Mouse (Mus musculus): Measurements from ENCODE around the gene Peg3.

Gene Peg3

DNA sequence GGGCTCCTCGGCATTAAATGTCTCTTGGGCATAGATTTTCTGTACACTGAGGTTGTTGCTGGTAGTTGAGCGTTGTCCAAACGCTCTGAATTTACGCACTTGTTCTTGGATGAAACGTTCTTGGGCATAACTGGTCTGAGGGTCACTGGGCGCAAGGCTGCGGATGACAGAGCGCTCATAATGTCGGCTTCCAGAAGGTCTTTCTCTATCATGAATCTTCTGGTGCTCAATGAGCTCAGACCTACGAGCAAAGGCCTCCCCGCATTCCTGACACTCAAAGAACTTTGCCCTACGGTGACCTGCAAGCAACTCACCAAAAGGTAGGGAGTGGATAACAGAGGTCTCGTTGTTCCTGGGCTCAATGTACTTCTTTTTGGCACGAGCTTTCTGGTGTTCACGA is 20.8 kb downstream of the Peg3 start:
- peak; percentile 16 for DNase-seq (ENCODE audit: low spot score)

DNA sequence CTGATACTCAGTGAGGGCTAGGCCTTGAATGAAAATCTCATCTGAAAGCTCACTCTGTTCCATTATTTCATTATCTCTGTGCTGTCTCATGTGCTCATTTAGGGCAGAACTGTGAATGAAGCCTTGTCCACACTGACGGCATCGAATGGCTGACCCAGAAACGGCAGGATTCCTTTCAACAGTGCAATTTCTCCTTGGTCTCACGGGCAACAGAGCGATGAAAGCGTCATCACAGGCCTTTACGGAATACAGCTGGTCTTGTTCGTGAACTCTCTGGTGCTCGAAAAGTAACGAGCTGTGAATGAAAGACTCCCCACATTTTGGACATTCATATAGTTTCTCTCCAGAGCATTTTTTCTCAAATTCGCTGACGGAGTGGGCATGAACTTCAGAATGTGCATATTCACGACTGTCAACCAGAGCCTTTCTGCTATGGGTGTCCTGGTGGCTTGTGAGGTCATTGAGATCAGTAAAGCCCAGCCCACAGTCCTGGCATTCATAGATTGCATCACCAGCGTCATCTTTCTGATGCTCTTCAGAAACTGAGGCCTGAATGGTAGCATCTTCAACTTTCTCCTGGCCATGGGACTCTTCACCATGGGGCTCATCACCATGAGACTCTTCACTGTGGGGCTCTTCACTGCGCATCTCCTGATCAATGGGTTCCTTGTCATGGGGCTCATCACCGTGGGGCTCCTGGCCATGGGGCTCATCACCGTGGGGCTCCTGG is 21.6 kb downstream of the Peg3 start:
- DNase-seq (ENCODE audit: low spot score) = peak; percentile 23

DNA sequence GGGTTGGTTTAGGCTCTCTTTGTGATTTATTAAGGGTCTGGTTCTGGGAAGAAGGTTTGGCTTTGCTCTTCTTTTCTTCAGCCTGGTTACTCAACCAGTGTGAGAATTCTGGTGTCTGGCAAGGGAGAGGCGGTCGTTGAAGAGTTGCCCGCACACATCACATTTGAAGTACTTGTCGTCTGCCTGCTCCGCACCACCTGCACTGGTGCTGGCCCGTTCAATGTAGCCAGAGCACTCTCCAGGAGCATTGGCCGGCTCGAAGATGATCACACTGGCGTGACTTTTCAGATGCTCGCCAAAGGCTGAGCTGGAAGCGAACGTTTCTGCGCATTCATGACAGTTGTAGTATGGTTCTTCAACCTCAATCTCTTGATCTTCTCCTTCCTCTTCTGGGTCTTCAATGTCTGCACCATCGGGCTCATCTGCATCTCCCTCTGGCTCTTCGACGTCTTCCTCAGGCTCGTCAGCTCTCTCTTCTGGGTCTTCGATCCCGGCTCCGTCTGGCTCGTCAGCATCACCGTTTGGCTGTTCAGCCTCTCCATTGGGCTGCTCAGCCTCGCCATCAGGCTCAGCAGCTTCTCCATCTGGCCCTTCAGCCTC is 22.7 kb downstream of the Peg3 start:
- peak; percentile 35 for DNase-seq (ENCODE audit: low spot score)

DNA sequence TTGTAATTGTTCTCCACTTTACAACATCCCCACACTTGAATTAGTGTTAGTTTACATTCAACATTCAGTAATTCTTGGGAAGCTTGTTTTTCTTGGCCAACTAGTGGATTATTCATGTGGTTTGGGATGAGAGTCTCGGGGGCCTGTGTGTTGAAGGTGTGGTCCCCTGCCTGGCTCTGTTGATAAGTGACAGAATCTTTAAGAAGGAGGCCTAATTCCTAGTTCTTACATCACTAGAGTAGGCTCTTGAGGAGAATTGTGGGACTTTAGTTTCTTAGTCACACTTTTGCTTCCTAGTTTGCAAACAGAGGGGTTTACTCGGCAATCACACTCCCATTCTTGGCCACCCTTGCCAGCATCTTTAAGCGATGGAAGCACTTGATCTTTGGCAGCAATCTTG is 31.0 kb downstream of the Peg3 start:
- DNase-seq (ENCODE audit: low spot score) = no peak

DNA sequence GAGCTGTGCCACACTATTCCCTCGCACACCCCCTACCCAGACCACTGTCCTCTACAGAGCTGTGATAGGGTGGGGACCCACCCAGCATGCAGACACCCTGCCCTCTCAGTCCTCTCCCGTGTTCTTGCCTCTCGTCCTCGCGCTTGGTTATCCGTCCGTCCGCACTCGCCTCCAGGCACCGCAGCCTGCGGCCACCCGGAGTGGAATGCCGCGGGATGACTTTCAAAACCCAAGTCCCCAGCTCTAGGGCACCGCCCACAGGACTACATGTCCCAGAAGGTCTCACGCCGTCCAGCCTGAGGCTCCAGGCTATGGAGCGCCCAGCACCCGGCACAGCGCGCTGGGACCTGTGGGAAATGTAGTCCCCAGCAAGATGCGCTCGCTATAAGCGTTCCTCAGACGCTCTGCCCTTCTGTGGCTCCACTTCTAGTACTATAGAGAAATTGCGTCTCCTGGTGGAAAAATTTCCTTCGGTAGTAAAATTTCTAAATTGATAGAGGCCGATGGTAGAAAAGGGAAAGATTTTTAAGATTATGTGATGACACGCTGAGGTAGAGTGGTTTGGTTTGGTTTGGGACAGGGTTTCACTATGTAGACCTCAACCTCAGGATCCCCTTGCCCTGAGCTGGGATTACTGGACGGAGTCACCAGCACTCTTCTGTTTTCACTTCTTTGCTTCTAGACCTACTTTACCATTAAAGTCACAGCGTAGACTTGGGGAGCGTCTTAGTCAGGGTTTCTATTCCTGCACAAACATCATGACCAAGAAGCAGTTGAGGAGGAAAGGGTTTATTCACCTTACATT is 33.8 kb downstream of the Peg3 start, which contains the start of gene Zim1:
TSS of gene Zim1 (minus strand) at position 210 of the 805 bp plus-strand sequence.
- peak; percentile 90 for DNase-seq (ENCODE audit: low spot score)

DNA sequence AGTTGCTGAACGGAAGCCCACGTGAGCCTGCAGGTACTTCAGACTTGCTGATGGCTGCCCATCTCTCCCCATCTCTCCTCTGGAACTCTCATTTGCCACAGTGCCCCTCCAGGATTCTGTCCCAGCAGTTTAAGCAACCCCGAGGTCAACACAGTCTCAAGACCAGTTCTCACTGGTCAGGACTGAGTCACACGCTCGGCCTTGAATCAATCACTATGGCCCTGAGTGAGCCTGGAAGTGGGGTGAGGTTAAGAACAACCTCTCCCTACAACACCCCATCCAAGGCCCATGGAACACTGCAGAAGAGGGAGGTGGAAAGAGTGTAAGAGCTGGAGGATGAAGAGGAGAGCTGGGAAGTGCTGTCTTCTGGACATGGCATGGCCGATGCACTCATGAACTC is 44.7 kb downstream of the Peg3 start:
- DNase-seq (ENCODE audit: low spot score) = no peak

DNA sequence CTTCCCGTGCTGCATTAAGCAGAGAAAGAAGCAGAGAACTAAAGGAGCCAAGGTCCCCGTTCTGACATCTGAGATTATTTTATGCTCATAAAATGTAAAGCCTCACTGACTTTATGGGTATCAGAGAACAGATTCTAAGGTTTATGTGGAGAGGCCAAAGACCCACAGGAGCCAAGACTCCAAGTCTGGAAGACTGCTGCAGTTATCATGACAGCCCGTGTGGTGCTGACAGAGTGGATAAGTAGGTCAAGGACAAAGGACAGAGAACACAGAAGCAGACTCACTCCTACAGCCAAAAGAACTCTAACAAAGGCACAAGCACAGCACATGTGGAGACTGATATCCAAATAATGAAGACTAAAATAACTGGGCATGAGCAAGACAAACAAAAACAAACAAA is 63.5 kb downstream of the Peg3 start:
- DNase-seq (ENCODE audit: low spot score) = no peak

DNA sequence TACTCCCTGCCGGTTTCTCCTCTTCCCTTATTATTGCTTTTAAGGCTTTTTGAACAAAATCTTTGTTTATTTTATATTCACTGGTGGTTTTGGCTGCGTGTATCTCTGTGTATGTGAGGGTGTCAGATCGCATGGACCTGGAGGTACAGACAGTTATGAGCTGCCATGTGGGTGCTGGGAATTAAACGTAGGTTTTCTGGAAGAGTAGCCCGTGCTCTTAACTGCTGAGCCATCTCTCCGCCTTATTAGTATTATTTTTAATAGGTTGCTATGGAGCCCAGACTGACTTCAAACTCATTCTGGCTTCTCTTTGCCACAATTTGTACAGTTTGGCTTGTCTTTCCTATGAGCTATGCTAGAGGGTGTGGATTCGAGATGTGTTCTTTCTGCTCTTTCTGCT is 66.8 kb downstream of the Peg3 start:
- DNase-seq (ENCODE audit: low spot score) = peak; percentile 10

DNA sequence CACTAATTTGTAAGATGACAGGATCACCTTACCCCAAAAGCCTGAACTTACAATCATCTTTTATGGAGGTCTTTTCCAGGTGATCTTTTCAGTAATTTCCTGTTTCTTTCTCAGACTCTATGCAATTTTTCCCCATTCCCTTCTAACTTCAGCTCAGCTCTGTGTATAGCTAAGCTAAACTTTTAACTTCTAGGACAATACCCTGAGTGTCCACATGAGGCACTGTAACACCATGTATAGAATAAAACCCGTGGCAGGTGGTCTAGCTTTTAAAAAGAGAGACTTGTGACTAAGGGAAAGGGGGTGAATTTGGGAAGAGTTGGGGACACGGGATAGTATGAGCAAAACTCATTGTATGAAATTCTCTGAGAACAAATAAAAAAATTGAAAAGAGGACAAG is 70.6 kb downstream of the Peg3 start:
- DNase-seq (ENCODE audit: low spot score) = peak; percentile 48

DNA sequence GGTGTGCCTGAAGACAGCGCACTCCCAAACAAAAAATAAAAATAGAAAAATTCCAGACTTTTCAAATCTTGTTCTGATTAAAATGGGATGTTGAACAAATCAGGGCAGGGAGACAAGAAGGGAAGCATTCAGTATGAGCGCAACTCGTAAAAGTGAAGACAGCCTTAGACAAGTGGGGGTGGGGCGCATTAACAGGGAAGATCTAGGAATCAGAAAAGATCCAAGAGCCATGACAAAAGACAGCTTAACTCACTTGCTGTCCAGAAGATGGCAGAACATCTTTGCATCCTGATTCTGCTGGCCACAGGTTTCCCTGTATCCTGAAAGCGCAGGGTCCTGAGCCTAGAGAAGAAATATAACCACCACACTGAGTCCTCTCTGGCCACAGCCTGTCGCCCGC is 71.6 kb downstream of the Peg3 start:
- DNase-seq (ENCODE audit: low spot score) = no peak
